Mouse (Mus musculus) E14TG2a.4 (cell line): ENCODE measurements around the gene Rptor.

Experiments
- CTCF ChIP-seq: conservative IDR thresholded peaks from 2 replicates; pipeline ENCODE4 v1.5.1; 2014; ENCODE audit warnings: low read length
- POU5F1 ChIP-seq: IDR thresholded peaks from 2 replicates; pipeline ENCODE4 v1.6.1; 2014; ENCODE audit warnings: low read length, borderline replicate concordance

DNA sequence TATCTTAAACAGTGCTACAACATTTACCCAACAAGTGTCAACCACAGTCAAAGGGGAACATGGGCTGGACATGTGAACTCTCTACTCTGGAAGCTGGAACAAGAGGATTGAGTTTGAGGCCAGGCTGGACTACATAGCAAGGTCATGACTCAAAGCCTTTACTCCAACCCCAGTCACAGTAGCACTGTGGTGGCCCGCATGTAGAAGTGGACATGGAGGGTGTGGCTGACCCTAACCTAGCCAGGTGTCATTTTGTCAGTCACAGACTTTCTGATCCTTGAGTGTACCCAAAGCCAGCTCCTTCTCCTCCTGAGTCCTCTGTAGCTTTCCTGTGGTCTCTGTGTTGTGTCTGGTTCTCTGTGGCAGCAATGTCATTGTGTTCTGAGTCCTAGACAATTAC, 129.7 kb downstream of the Rptor start:
- TF ChIP-seq CTCF (no peak), POU5F1 (no peak)
